16 mouse cellular contexts compared by ENCODE assay signal in the genomic region with DNA sequence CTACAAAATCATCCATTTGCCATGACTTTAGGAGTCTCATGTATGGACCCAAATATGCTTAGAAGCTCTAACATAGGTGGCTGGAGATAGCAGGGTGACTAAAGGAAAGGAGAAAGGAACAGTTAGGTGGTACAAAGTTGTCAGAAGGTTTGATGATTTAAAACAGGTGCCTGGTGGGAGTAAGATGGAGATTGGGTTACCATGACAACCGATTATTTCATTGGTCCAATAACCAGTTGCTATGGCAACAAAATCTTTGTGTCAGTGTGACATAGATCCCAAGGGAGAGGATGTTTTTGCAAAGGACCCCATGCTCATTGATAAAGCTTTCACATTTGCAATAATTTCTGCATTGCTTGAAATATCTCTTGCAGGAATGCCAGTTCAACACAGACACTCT. TPM values are rescaled to one million over a fixed set of nuclear protein-coding genes. Genes with fewer than 3 reads are reported as not detected.
A peak's percentile ranks its signal among the peaks of the same experiment; 100 is the strongest.
DNase-seq lines count a peak whose midpoint lies in the region; ATAC-seq lines count a peak whose summit lies in the region.
"Had no signal": no experiment of that assay in that cellular context is flagged by ENCODE, and none has a peak within 500 bp of the region (broad histone marks: within the 10 kb centered on the region; RNA-seq: fewer than 3 reads in every experiment).

No protein-coding gene starts in this region.

- WGBS in forebrain, embryonic 12.5 days: 85% methylated on average over 1 of the region's 1 CpGs
- 80% methylated on average over 1 of the region's 1 CpGs for WGBS in forebrain, embryonic 11.5 days

- peak overlapping the region; percentile 50; the same call in 1 of the 2 replicates for H3K27ac ChIP-seq in forebrain, embryonic 12.5 days
- no peak overlapping the region for H3K27ac ChIP-seq in forebrain, embryonic 11.5 days (ENCODE audit: low read depth, low read length)
- H3K27ac ChIP-seq: limb, embryonic 12.5 days had no signal

- no peak for DNase-seq in forebrain, embryonic 11.5 days (ENCODE audit: low spot score)
- peak; percentile 23 to 43 for DNase-seq in left cerebral cortex, postnatal 25 days (ENCODE audit: low spot score in 2 of 2)
- DNase-seq in left cerebral cortex, adult 11 months (ENCODE audit: low spot score): no peak
- DNase-seq in layer of hippocampus, adult 9-11 months: peak; percentile 52
- DNase-seq in retina, embryonic 14.5 days (ENCODE audit: low spot score): peak; percentile 60
- no peak for DNase-seq in urinary bladder, postnatal 25 days (ENCODE audit: low spot score)
- DNase-seq in right cerebral cortex, postnatal 25 days: no peak
- DNase-seq: adrenal gland, adult 8-10 months; gastrocnemius, postnatal 14 days; kidney, postnatal 14 days; lung, adult 2 months; right cerebral cortex, adult 18-20 months; thymus, adult 2 months had no signal

- H3K27me3 ChIP-seq in forebrain, embryonic 12.5 days: no peaks in the 10 kb centered on the region
- no peaks in the 10 kb centered on the region for H3K27me3 ChIP-seq in forebrain, embryonic 11.5 days (ENCODE audit: control insufficient read depth, insufficient read depth, low read length)
- H3K27me3 ChIP-seq: limb, embryonic 12.5 days had no signal

- H3K4me3 ChIP-seq in forebrain, embryonic 12.5 days (replicated peaks): no peak overlapping the region
- no peak overlapping the region for H3K4me3 ChIP-seq in forebrain, embryonic 11.5 days (ENCODE audit: low read depth, low read length)
- H3K4me3 ChIP-seq: erythroblast, embryonic 14.5 days; limb, embryonic 12.5 days had no signal

- intact Hi-C loops in left cerebral cortex, postnatal 25 days (cut with DNase I): no loop called here

- no peak overlapping the region for H3K4me2 ChIP-seq in forebrain, embryonic 12.5 days
- no peak overlapping the region for H3K4me2 ChIP-seq in forebrain, embryonic 11.5 days (ENCODE audit: low read depth, low read length, severe bottlenecking)
- H3K4me2 ChIP-seq: limb, embryonic 12.5 days had no signal

- no peaks in the 10 kb centered on the region for H3K36me3 ChIP-seq in forebrain, embryonic 12.5 days (replicated peaks)
- no peaks in the 10 kb centered on the region for H3K36me3 ChIP-seq in forebrain, embryonic 11.5 days (ENCODE audit: control insufficient read depth, insufficient read depth, low read length)
- H3K36me3 ChIP-seq: limb, embryonic 12.5 days had no signal

- ATAC-seq in forebrain, embryonic 12.5 days (ENCODE audit: low FRiP score): no peak
- no peak for ATAC-seq in forebrain, embryonic 11.5 days (replicated peaks; ENCODE audit: low FRiP score)

- H3K9me3 ChIP-seq in forebrain, embryonic 12.5 days: no peaks in the 10 kb centered on the region
- H3K9me3 ChIP-seq in forebrain, embryonic 11.5 days (ENCODE audit: control insufficient read depth, low read length): no peaks in the 10 kb centered on the region
- H3K9me3 ChIP-seq: limb, embryonic 12.5 days had no signal

- H3K4me1 ChIP-seq in forebrain, embryonic 12.5 days: peaks cover 8% of the 10 kb centered on the region; the same call in 1 of the 2 replicates
- H3K4me1 ChIP-seq in forebrain, embryonic 11.5 days (replicated peaks; ENCODE audit: control insufficient read depth, insufficient read depth, low read length): no peaks in the 10 kb centered on the region
- H3K4me1 ChIP-seq: limb, embryonic 12.5 days had no signal

- no peak overlapping the region for H3K9ac ChIP-seq in forebrain, embryonic 12.5 days
- no peak overlapping the region for H3K9ac ChIP-seq in forebrain, embryonic 11.5 days (ENCODE audit: low read length)
- H3K9ac ChIP-seq: limb, embryonic 12.5 days had no signal

RNA-seq across cellular contexts. Expression of a gene that starts 12.8 kb away (rescaled TPM):
- 31.7 and 32.6 TPM in 2 replicates for polyA plus RNA-seq in forebrain, embryonic 12.5 days (2016; fragmentation: Nextera tagmentation; extraction: Ambion mirVana)
- polyA plus RNA-seq in forebrain, embryonic 11.5 days (2014; fragmentation: Nextera tagmentation; extraction: Ambion mirVana): 27.9 and 30.9 TPM in 2 replicates
- 10 to 100 TPM; 64.6 to 77.5 TPM for total RNA-seq in left cerebral cortex, postnatal 25 days (2021)

RNA-seq across cellular contexts. Expression of a gene that starts 15.3 kb away (rescaled TPM):
- 3.1 and 4.4 TPM in 2 replicates for polyA plus RNA-seq in forebrain, embryonic 12.5 days (2016; fragmentation: Nextera tagmentation; extraction: Ambion mirVana)
- polyA plus RNA-seq in forebrain, embryonic 11.5 days (2014; fragmentation: Nextera tagmentation; extraction: Ambion mirVana): 3.4 TPM in 2 replicates
- total RNA-seq in left cerebral cortex, postnatal 25 days (2021): 10 to 100 TPM; 25.2 to 27.3 TPM

RNA-seq across cellular contexts. Expression of a gene that starts 31.6 kb away (rescaled TPM):
- polyA plus RNA-seq in forebrain, embryonic 12.5 days (2016; fragmentation: Nextera tagmentation; extraction: Ambion mirVana): 8.5 and 11.2 TPM in 2 replicates
- polyA plus RNA-seq in forebrain, embryonic 11.5 days (2014; fragmentation: Nextera tagmentation; extraction: Ambion mirVana): 5.2 and 5.6 TPM in 2 replicates
- 10 to 100 TPM in 1 of 2 experiments, 1 to 10 TPM in 1; 7.6 to 12.4 TPM for total RNA-seq in left cerebral cortex, postnatal 25 days (2021)
- polyA plus RNA-seq: erythroblast, embryonic 14.5 days had no signal

Comparison
In these comparisons a context has a peak if more than half of its experiments do, and no peak if none do; other contexts are left out.
1. DNase-seq: peak in left cerebral cortex, postnatal 25 days (2 of 2), layer of hippocampus, adult 9-11 months (single experiment) and retina, embryonic 14.5 days (single experiment); none in forebrain, embryonic 11.5 days (single experiment), left cerebral cortex, adult 11 months (single experiment), urinary bladder, postnatal 25 days (single experiment) and right cerebral cortex, postnatal 25 days (single experiment).